Mouse (Mus musculus): ENCODE data around the gene Cblb.

Cblb gene

GRCm38 (mm10) chr16:52031091-52031689, at the start of gene Cblb:
Gene Cblb (plus strand): TSS chr16:52031225.
- DNase-seq (ENCODE audit: extremely low read depth, low read depth) = peak; percentile 89

GRCm38 (mm10) chr16:51985436-51985835, 45.6 kb upstream of the Cblb start:
- no peak for DNase-seq (ENCODE audit: extremely low read depth, low read depth)

GRCm38 (mm10) chr16:51986207-51986606, 44.8 kb upstream of the Cblb start:
- DNase-seq (ENCODE audit: extremely low read depth, low read depth) = no peak

DNA sequence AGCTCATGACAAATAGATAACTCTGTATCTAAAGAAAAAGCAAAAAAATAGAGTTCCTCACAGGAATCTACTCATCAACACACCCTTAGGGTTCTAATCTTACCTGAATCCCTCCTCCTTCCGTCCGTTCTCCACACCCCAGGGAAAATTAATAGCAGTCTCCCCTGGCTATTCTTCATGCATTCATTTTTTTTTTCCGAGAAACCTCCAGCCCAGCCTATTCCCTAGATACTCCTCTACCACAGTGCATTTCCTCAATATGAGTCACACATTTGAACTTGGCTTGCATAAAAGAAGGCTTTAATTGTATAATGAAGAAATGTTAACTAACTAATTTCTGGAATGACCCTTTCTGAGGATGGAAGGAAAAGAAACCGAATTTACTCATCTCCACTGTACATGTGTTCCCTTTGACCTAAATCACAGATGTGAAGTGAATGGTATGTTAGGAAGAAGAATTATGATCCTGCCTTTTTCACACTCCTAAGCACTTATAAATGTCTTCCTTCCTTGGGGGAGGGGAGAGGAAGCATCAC, 43.9 kb upstream of the Cblb start:
- no peak for DNase-seq (ENCODE audit: extremely low read depth, low read depth)

DNA sequence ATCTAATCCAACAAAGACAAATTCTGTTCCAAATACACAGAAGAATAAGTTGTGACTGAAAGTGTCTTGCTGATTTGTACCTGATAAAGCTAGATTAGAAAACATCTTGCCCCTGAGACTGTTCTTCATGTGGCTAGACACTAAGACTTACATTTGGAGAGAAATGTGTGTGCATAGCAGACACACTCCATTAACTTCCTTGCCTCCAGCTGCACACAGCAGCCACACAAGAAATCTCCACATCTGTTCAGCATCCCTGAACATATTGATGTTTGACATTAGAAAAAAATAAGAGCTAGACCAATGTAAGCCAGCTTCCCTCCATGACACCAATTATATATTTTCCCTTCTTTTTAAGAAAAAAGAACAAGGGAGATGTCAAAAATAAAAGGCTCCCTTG, 43.0 kb upstream of the Cblb start:
- no peak for DNase-seq (ENCODE audit: extremely low read depth, low read depth)

DNA sequence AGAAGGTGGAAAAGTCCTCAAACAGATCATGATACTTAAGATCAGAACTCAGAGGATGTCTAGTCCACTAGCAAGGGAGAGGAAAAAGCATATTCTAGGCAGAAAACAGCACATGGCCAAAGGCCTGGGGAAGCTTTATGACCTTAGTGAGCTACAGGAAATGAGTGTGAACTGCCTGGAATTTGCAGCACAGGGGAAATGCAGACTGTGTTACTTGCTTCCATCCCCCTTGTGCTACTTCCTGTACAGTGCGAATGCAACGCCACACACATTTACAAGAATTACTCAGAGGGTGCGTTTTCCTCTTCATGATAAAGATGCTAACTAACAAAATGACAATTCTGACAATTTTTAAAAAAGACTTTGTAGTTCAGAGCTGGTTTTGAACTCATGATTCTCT, 41.8 kb upstream of the Cblb start:
- no peak for DNase-seq (ENCODE audit: extremely low read depth, low read depth)

DNA sequence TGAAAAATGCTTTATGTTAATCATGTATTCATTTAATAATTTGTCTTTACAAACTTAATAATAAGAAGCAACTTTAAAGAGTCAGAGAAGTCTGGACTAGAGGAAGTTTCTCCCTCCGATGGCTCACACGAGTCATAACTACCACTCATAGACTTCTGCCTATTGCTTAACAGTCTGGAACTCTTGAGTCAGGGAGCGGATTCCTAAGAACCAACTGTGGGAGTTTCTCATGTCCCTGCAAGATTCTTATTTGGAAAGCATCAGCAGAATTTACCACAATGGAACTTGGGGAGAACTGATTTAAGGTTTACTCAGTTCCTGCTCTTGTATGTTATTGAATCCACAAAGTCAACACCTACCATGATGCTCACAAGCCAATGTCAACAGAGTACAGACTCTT, 31.0 kb upstream of the Cblb start:
- no peak for DNase-seq (ENCODE audit: extremely low read depth, low read depth)

DNA sequence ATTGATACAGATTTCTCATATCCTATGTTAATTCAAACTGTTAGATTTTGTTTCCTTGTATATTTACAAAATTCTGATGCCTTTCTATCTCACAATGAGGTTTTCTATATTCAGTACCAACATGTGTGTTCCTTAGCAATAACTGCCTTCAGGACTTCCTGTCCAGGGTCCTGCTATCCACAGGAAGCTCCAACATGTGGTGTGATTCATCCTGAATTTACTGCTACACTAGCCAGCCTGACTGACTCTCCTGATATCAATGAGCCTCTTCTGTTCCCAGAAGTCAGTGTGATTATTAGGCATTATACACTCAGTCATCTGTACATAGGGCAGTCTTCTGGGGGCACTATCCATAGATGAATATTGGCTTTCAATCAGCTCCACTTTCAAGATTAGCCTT, 30.2 kb upstream of the Cblb start:
- no peak for DNase-seq (ENCODE audit: extremely low read depth, low read depth)

DNA sequence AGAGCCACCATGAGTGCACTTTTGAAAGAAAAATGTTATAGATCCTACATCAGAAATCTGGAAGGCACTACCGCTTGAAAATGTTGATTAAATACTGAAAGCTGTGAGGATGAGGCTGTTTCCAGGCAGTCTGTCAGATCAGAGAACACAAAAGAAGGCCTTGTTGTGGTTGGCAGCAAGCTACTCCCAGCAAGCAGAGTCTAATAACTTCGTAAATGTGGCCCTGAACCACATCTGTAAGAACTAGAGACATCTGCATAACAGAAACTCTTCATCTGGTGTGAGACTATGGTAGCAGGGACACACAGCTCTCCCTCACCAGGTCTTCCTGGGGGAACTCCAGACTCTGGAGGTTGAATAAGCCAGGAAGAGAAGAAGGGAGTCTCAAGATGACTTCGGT, 24.0 kb upstream of the Cblb start:
- no peak for DNase-seq (ENCODE audit: extremely low read depth, low read depth)

DNA sequence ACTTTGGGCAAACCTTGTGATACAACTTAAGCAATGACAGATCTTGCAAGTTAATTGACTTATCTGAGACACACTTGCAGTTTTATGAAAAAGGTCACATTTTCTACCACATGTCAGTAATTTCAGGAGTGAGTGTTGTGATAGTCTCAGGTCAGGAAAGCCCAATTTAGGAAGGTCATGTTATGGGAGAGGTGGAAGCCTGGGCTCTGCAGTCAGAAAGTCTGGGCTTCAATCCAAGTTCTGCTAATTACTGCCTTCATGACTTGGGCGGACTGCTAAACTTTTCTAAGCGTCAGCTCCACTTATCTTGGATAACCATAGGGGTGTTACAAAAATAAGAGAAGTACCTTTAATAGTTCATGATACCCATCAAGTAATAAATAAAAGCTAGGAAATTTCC, 22.6 kb upstream of the Cblb start:
- DNase-seq (ENCODE audit: extremely low read depth, low read depth) = no peak

- no peak for DNase-seq (ENCODE audit: extremely low read depth, low read depth)
These were observed 21.6 kb upstream of the Cblb start for GRCm38 (mm10) chr16:52009421-52009820.

GRCm38 (mm10) chr16:52012984-52013383, 18.0 kb upstream of the Cblb start:
- DNase-seq (ENCODE audit: extremely low read depth, low read depth) = no peak

DNA sequence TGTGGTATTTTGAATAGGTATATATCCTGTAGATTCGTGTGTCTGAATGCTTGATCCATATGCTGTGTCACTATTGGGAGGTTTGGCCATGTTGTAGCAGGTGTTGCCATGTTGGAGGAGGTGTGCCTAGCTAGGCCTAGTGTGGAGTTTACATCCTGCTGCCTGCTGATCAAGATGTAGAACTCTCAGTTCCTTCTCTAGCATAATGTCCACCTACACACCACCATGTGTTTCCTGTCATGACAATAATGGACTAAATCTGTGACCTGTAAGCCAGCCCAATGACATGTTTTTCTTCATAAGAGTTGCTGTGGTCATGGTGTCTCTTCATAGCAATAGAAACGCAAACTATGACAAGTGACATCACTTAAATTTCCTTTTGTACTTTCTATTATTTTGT, 17.2 kb upstream of the Cblb start:
- no peak for DNase-seq (ENCODE audit: extremely low read depth, low read depth)

- no peak for DNase-seq (ENCODE audit: extremely low read depth, low read depth)
These were observed 7.6 kb upstream of the Cblb start for GRCm38 (mm10) chr16:52023417-52023816.

DNA sequence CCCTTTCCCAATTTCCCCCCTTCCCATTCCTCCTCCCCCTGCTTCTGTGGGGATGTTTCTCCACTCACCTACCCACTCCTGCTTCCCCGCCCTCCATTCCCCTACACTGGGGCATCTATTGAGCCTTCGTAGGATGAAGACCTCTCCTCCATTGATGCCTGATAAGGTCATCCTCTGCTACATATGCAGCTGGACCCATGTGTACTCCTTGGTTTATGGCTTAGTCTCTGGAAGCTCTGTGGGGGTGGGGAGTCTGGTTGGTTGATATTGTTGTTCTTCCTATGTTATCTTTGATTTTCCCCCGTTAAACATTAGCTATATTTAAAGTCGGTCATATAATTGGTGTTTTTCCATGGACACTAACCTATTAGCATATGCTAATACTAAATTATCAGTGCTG, 3.7 kb upstream of the Cblb start:
- no peak for DNase-seq (ENCODE audit: extremely low read depth, low read depth)

DNA sequence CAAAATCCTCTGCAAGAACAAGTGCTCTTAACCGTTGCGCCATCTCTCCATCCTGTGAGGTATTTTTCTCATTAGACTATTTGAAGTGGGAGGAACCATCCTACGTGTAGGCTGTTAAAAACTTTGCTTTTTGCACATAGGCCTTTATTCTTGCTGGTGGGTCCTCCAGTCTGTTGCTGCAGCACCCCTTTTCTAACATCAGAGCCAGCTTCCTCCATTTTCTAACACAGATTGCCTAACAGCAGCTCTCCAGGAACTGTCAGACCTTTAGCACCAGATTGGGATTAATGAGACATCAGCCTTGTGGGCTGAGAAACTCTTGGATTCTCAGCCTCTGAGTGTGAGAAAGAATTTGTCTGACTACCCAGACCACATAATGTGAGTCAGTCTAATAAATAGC, 2.0 kb upstream of the Cblb start:
- no peak for DNase-seq (ENCODE audit: extremely low read depth, low read depth)

DNA sequence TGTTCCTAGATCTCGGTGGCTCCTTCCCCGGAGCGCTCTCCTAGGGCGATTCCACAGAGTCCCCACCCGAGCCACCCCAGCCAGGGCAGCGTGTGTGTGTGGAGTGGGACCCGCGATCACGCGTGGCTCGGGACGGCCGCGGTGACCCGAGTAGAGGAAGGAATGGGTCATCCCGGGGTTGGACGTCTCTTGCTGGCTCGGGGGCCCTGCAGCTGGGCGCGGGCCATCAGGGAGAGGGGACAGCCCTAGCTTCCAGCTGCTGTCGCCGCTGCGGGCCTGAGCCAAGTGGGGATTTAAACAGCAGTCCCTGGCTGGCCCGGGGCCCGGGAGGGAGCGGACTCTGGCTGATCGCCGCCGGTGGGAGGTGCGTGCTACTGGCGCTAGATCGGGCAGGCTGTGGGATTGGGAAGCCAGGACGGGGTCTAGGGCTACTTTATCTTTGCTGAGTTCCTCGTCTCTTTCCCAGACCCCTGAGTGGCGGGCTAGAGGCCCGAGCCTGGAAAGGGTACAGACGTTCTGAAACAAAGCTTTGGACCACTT, 757 bp downstream of the Cblb start:
- peak; percentile 36 for DNase-seq (ENCODE audit: extremely low read depth, low read depth)

GRCm38 (mm10) chr16:52032376-52033330, 1.6 kb downstream of the Cblb start:
- no peak for DNase-seq (ENCODE audit: extremely low read depth, low read depth)

DNA sequence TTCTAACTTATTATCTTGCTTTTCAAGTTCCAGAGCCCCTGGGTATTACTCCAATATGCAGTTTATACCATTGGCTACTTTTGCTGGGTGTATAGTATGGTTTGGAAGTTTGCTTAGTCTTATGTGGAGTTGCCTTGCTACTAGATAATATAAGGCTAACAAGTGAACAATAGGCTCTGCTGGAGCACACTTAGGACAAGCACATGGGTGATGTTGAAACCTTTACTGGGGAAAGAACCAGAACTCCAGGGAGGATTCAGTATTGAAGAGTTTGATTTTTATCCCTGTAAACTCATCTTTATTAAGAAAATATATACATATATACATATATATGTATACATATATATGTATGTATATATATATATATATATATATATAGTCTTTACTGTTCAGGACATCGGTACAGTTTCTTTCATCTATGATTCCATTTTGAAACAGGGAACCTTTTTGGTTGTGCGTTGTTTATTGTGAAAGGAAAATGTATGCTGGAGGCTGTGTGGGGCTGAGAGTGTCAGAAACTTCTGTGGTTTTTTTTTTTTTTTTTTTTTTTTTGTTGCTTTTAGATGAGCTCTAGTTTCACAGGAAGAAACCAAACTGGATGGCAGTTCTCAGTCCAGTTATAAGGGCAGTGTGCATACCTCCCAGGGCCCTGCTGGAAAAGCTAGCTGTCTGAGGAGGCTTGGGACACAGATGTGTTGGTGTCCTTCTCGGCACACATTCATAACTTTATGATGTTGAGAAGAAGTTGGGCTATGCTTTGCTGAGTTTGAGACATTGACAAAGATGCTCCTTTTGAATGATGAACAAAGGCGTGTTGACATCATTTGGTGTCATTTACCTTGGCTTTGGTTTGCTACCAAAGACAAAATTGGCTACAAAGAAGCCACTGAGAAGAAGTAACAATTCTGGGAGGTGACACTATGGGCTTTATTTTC, 2.6 kb downstream of the Cblb start:
- no peak for DNase-seq (ENCODE audit: extremely low read depth, low read depth)

DNA sequence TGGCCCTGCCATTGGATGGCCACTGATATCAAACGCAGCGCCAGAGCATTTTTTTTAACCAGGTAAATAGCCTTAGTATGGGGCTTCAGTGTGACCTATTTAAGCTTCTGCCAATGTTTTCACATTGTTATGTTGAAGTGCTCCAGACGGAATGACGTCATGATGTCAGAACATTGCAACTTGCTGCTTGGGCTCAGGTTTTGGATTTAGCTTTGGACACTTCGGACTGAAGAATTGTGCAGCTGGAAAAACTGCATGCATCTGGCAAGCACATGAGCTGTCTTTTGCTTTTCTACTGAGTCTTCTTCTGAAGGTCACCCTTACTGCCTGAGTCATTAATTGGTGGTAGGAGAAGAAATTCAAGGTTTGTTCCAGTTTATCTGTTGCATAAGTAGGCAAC, 3.3 kb downstream of the Cblb start:
- no peak for DNase-seq (ENCODE audit: extremely low read depth, low read depth)

- no peak for DNase-seq (ENCODE audit: extremely low read depth, low read depth)
These were observed 5.3 kb downstream of the Cblb start for GRCm38 (mm10) chr16:52036295-52036694.

Measured in MEL-GATA-1-ER (cell line).